Mouse (Mus musculus): Measurements from ENCODE around the gene Slc24a3.

DNA sequence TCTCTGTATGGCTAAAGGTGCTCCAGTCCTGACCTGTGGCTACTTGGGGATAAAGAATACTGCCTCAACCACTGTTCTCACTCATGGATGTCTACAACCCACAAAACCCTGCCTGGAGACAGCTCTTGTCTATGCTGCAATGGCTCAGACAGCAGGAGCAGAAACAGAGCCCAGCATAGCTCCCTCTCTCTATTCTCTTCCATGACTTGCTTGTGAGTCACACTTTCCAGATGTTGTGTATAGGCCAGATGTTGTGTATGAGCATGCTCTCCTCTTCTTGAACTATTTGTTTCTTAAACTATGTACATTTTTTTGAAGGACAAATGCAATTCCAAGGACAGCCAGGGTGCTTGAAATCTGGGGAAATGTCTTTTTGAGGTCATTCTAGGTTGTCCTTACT, 101.4 kb downstream of the Slc24a3 start:
- TF ChIP-seq CTCF (IDR thresholded peaks at IDR 0.05; ENCODE audit: insufficient read depth, low read length), result no peak
- no peak for TF ChIP-seq POLR2A (IDR thresholded peaks at IDR 0.05; ENCODE audit: borderline replicate concordance, extremely low read depth, low read depth, low read length)
